Mouse (Mus musculus) kidney, embryonic 16.5 days (tissue): ENCODE data around the gene Snx10. TPM values are rescaled to one million over a fixed set of nuclear protein-coding genes. Genes with fewer than 3 reads are reported as not detected.

Experiments
- microRNA-seq: library from miRNA; unstranded; fragments of <30 nt; microRNA quantifications from one replicate; pipeline ENCODE4, GENCODE M21; 2016
- polyA plus RNA-seq: library from polyadenylated mRNA; unstranded; fragments of >200 nt; fragmentation: Nextera tagmentation; extraction: Ambion mirVana; gene quantifications from 2 replicates; pipeline ENCODE4 v1.2.1, GENCODE M21; 2015

Gene Snx10
- polyA plus RNA-seq, 1 experiment from 2014 or later: 16.1 TPM

Small RNAs within 50 kb of the gene (microRNA-seq; reads per million reads assigned to microRNA genes)
- gene Gm22914: not detected

Other genes starting within 250 kb of the Snx10 start
- 1.7 and 2.1 TPM in 2 replicates for gene Nfe2l3, start 91.2 kb upstream of the Snx10 start, polyA plus RNA-seq
- gene Hnrnpa2b1, start 54.0 kb upstream of the Snx10 start, polyA plus RNA-seq: 1,832 and 2,078 TPM in 2 replicates
- 421 and 427 TPM in 2 replicates for gene Cbx3, start 53.5 kb upstream of the Snx10 start, polyA plus RNA-seq